ENCODE assay signal across 11 mouse cellular contexts in the genomic region with DNA sequence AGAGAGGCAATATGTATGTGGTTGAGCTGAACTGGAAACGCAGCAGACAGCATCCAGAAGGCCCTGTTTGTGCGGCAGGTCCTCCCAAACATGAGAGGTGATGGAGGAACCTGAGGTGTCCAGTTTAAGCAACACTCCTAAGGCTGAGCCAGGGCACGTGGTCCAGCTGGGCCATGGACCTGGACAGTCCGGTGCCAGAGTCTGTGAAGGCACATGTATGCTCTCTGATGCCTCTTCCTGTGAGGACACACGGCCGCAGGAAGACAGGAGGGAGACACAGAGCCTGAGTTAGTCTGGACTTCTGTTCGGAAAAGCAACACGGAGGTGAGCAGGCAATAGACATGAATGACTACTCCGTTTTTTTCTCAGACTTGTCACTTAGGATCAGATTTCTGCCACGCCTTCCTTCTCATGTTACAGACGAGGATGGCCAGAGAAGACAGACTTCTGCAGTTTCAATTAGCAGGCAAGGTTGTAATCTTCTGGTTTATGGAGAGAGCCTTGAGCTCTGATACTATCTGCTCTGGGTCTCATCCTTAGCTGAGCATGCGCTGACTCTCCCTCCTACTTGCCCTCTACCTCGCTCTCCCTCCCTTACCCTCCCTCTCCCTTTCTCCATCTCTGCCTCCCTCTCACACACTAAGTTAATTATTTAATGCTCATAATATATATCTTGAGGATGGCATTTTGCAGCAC. TPM values are rescaled to one million over a fixed set of nuclear protein-coding genes. Genes with fewer than 3 reads are reported as not detected.
A peak's percentile ranks its signal among the peaks of the same experiment; 100 is the strongest.
DNase-seq lines count a peak whose midpoint lies in the region; ATAC-seq lines count a peak whose summit lies in the region.
"Had no signal": no experiment of that assay in that cellular context is flagged by ENCODE, and none has a peak within 500 bp of the region (broad histone marks: within the 10 kb centered on the region; RNA-seq: fewer than 3 reads in every experiment).

No protein-coding gene starts in this region.

- WGBS in liver, embryonic 11.5 days: 44% methylated on average over 13 of the region's 13 CpGs
- WGBS in embryonic facial prominence, embryonic 10.5 days: 42% methylated on average over 13 of the region's 13 CpGs
- WGBS in hindbrain, embryonic 15.5 days: 54% methylated on average over 13 of the region's 13 CpGs
- WGBS in neural tube, embryonic 13.5 days: 46% methylated on average over 13 of the region's 13 CpGs

- no peaks in the 10 kb centered on the region for H3K4me1 ChIP-seq in liver, embryonic 11.5 days (replicated peaks; ENCODE audit: control insufficient read depth, insufficient read depth, low read length)
- peaks cover 13% of the 10 kb centered on the region for H3K4me1 ChIP-seq in embryonic facial prominence, embryonic 10.5 days
- H3K4me1 ChIP-seq in hindbrain, embryonic 15.5 days (replicated peaks): peaks cover 8% of the 10 kb centered on the region
- H3K4me1 ChIP-seq in neural tube, embryonic 13.5 days (replicated peaks): peaks cover 10% of the 10 kb centered on the region

- no peak overlapping the region for H3K4me3 ChIP-seq in liver, embryonic 11.5 days (ENCODE audit: low read depth, low read length)
- H3K4me3 ChIP-seq in embryonic facial prominence, embryonic 10.5 days: peak overlapping the region; percentile 8; the same call in 1 of the 2 replicates
- peak overlapping the region; percentile 3; the same call in 1 of the 2 replicates for H3K4me3 ChIP-seq in hindbrain, embryonic 15.5 days
- no peak overlapping the region for H3K4me3 ChIP-seq in neural tube, embryonic 13.5 days

- H3K4me2 ChIP-seq in liver, embryonic 11.5 days: peak overlapping the region; percentile 43
- H3K4me2 ChIP-seq in hindbrain, embryonic 15.5 days: peak overlapping the region; percentile 42
- H3K4me2 ChIP-seq in neural tube, embryonic 13.5 days: peak overlapping the region; percentile 45

- intact Hi-C loops in gastrocnemius, postnatal 14 days (cut with DNase I; ENCODE audit: low total_unique reads): loop anchor here (5.0 kb wide), 1 partner anchor 116 kb away; the partner anchor contains the start of gene Rbp1

- ATAC-seq in liver, embryonic 11.5 days (replicated peaks; ENCODE audit: low FRiP score): 0 out of 2 replicates have a peak, but pooled peaks have one; percentile 36
- ATAC-seq in hindbrain, embryonic 15.5 days (ENCODE audit: low FRiP score, low read depth): peak; percentile 72; the same call in 1 of the 2 replicates
- ATAC-seq in neural tube, embryonic 13.5 days (ENCODE audit: low read depth): peak; percentile 84
- ATAC-seq: inflammation-experienced regulatory T-cells, adult 6 months had no signal

- no peak overlapping the region for H3K27ac ChIP-seq in liver, embryonic 11.5 days (ENCODE audit: low read depth, low read length)
- H3K27ac ChIP-seq in embryonic facial prominence, embryonic 10.5 days (replicated peaks): no peak overlapping the region
- H3K27ac ChIP-seq in hindbrain, embryonic 15.5 days (replicated peaks): no peak overlapping the region
- 0 out of 2 replicates have a peak overlapping the region, but pooled peaks have one; percentile 9 for H3K27ac ChIP-seq in neural tube, embryonic 13.5 days (replicated peaks)

- H3K9ac ChIP-seq in liver, embryonic 11.5 days (ENCODE audit: low read depth, low read length): no peak overlapping the region
- H3K9ac ChIP-seq in hindbrain, embryonic 15.5 days: 0 out of 2 replicates have a peak overlapping the region, but pooled peaks have one; percentile 33
- 0 out of 2 replicates have a peak overlapping the region, but pooled peaks have one; percentile 31 for H3K9ac ChIP-seq in neural tube, embryonic 13.5 days

- DNase-seq in liver, embryonic 11.5 days (ENCODE audit: low spot score): no peak
- DNase-seq in liver: no peak
- peak; percentile 26 for DNase-seq in embryonic facial prominence, embryonic 10.5 days (ENCODE audit: low spot score)
- DNase-seq in gastrocnemius, postnatal 14 days: no peak
- no peak for DNase-seq in cerebellum, adult 11 months
- no peak for DNase-seq in adrenal gland, adult 2 months

- H3K36me3 ChIP-seq in liver, embryonic 11.5 days (ENCODE audit: control insufficient read depth, insufficient read depth, low read length): no peaks in the 10 kb centered on the region
- H3K36me3 ChIP-seq in embryonic facial prominence, embryonic 10.5 days (replicated peaks): no peaks in the 10 kb centered on the region
- H3K36me3 ChIP-seq in hindbrain, embryonic 15.5 days: no peaks in the 10 kb centered on the region
- H3K36me3 ChIP-seq in neural tube, embryonic 13.5 days: no peaks in the 10 kb centered on the region

- no peaks in the 10 kb centered on the region for H3K27me3 ChIP-seq in liver, embryonic 11.5 days (replicated peaks; ENCODE audit: control insufficient read depth, insufficient read depth, low read length)
- no peaks in the 10 kb centered on the region; the same call in 1 of the 2 replicates for H3K27me3 ChIP-seq in embryonic facial prominence, embryonic 10.5 days (replicated peaks; ENCODE audit: low read depth, poor library complexity, severe bottlenecking)
- H3K27me3 ChIP-seq in hindbrain, embryonic 15.5 days: peaks cover 6% of the 10 kb centered on the region; the same call in 1 of the 2 replicates
- peaks cover 9% of the 10 kb centered on the region; the same call in 1 of the 2 replicates for H3K27me3 ChIP-seq in neural tube, embryonic 13.5 days

- H3K9me3 ChIP-seq in liver, embryonic 11.5 days (ENCODE audit: control insufficient read depth, low read length): no peaks in the 10 kb centered on the region
- H3K9me3 ChIP-seq in embryonic facial prominence, embryonic 10.5 days: no peaks in the 10 kb centered on the region
- no peaks in the 10 kb centered on the region for H3K9me3 ChIP-seq in hindbrain, embryonic 15.5 days
- no peaks in the 10 kb centered on the region for H3K9me3 ChIP-seq in neural tube, embryonic 13.5 days

RNA-seq across cellular contexts. Expression of gene Copb2, which starts 25.4 kb away (rescaled TPM):
- polyA plus RNA-seq in liver, embryonic 11.5 days (2014; fragmentation: Nextera tagmentation; extraction: Ambion mirVana): 134 and 157 TPM in 2 replicates
- polyA plus RNA-seq in embryonic facial prominence, embryonic 10.5 days (2016; fragmentation: Nextera tagmentation; extraction: Ambion mirVana): 159 and 163 TPM in 2 replicates
- polyA plus RNA-seq in hindbrain, embryonic 15.5 days (2015; fragmentation: Nextera tagmentation; extraction: Ambion mirVana): 118 and 121 TPM in 2 replicates
- polyA plus RNA-seq in neural tube, embryonic 13.5 days (2015; fragmentation: Nextera tagmentation; extraction: Ambion mirVana): 139 and 140 TPM in 2 replicates
- total RNA-seq in gastrocnemius, postnatal 14 days (2021): 10 to 100 TPM; 59.5 to 66.0 TPM
- total RNA-seq in adrenal gland, adult 2 months (2021): 100 to 1,000 TPM; 124 to 134 TPM
- polyA plus RNA-seq in adrenal gland, adult 2 months (2012; rRNA removed): 8.0 and 8.2 TPM in 2 replicates

RNA-seq across cellular contexts. Expression of gene Rbp2, which starts 52.2 kb away (rescaled TPM):
- 1.9 and 2.9 TPM in 2 replicates for polyA plus RNA-seq in liver, embryonic 11.5 days (2014; fragmentation: Nextera tagmentation; extraction: Ambion mirVana)
- 0.44 and 0.65 TPM in 2 replicates for polyA plus RNA-seq in embryonic facial prominence, embryonic 10.5 days (2016; fragmentation: Nextera tagmentation; extraction: Ambion mirVana)
- 0.35 and 1.1 TPM in 2 replicates for polyA plus RNA-seq in hindbrain, embryonic 15.5 days (2015; fragmentation: Nextera tagmentation; extraction: Ambion mirVana)
- polyA plus RNA-seq in neural tube, embryonic 13.5 days (2015; fragmentation: Nextera tagmentation; extraction: Ambion mirVana): 2.2 and 2.9 TPM in 2 replicates
- total RNA-seq in gastrocnemius, postnatal 14 days (2021): not detected
- not detected for total RNA-seq in adrenal gland, adult 2 months (2021)
- polyA plus RNA-seq in adrenal gland, adult 2 months (2012; rRNA removed): not detected in 2 replicates
- total RNA-seq: adrenal gland, postnatal 36 days had no signal
- polyA plus RNA-seq: inflammation-experienced regulatory T-cells, adult 6 months; spleen, adult 2 months had no signal

Comparison
In these comparisons a context has a peak if more than half of its experiments do, and no peak if none do; other contexts are left out.
1. H3K4me3 ChIP-seq: peak in embryonic facial prominence, embryonic 10.5 days (single experiment) and hindbrain, embryonic 15.5 days (single experiment); none in liver, embryonic 11.5 days (single experiment) and neural tube, embryonic 13.5 days (single experiment).
2. RNA of gene Copb2, which starts 25.4 kb away (polyA plus RNA-seq): 159 to 163 TPM in embryonic facial prominence, embryonic 10.5 days, 139 to 140 TPM in neural tube, embryonic 13.5 days, 134 to 157 TPM in liver, embryonic 11.5 days and 118 to 121 TPM in hindbrain, embryonic 15.5 days; 8.0 to 8.2 TPM in adrenal gland, adult 2 months; every median in the first group is over 10 times any median in the second.
3. Peak in every context shown above with its lines, with median percentiles within 50 percentile points of each other: ATAC-seq and H3K4me2 ChIP-seq.